Mouse (Mus musculus) cerebellum, postnatal 14 days (tissue): ENCODE measurements around the gene Cxcl10.

Experiments used
- DNase-seq, 2 experiments: peaks; one replicate each; pipeline ENCODE4 v3.0.0; 2021; ENCODE audit warnings: mixed read lengths in 2 of 2

The Cxcl10 gene

DNA sequence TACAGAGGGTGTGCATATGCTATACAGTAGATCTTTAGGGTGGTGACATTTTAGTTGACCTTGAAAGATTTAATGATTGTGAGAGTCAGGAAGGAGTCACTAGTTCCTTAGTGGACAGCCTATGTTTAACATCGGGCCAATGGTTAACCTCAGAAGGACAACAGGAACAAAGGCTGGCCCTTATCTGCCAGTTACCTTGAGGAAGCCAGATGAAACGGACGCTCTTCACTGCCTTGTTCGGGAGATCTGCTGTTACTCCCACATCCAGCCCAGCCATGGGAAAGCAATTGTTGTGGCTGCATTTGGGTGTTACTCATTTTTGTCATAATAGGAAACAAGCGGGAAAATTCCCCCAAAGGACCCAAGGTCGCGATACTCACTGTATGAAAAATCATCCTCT is 34.9 kb downstream of the Cxcl10 start:
- DNase-seq, result no peak

DNA sequence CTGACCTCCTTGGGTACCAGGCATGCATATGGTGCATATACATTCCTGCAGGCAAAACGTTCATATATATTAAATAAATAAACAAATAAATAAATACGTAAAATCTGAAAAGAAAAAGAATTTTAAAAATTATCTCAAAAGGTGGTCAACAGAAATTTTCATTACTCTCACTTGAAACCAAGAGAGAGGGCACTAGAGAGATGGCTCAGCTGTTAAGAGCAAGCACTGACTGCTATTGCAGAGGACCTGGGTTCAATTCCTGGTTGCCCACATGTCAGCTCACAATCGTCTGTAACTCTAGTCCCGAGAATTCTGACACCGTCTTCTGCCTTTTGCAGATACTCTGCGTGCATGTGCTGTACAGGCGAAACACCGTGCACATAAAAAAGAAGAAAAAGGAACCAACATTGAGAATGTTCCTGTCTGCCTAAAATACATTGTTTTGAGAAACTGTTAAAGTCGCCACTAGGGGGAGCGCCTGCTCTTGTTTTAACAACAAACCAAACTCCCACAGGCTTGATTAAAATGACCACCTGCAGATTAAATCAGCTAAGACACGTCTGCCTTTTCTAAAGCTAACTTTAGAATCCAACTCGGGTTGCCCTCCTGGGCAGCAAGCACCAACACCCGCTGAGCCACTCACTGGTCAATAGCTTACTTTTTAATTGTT is 36.5 kb downstream of the Cxcl10 start:
- DNase-seq, result peak; percentile 92 to 97

- peak; percentile 93 to 94 for DNase-seq
Measured at GRCm38 (mm10) chr5:92309681-92310511, 38.8 kb downstream of the Cxcl10 start, which contains the start of gene Sdad1. Gene Sdad1 (minus strand): TSS chr5:92310479.

- no peak for DNase-seq
Measured at GRCm38 (mm10) chr5:92304291-92304690, 44.4 kb downstream of the Cxcl10 start.

- DNase-seq, result no peak
Measured at GRCm38 (mm10) chr5:92302149-92302840, 46.4 kb downstream of the Cxcl10 start.
